Mouse (Mus musculus) midbrain, embryonic 16.5 days (tissue): ENCODE data around the gene Me1. TPM values are rescaled to one million over a fixed set of nuclear protein-coding genes. Genes with fewer than 3 reads are reported as not detected.
"Not testable (repeated sequence)": the region's sequence is repeated elsewhere in the genome, so short reads cannot be mapped to it uniquely, and the experiment has no call there.

Experiments
- ATAC-seq: fragments of 200-750 bp; cut with Nextera tagmentation; 2 replicates; pipeline ENCODE4 v1.8.0; 2017; ENCODE audit warnings: moderate TSS enrichment
- H3K27ac ChIP-seq: fragments of 300-500 bp; sonication (generic); 2 replicates; pipeline ENCODE4 v1.5.1; 2014; ENCODE audit warnings: mild to moderate bottlenecking, low read length, mixed read lengths
- H3K27me3 ChIP-seq: fragments of 300-500 bp; sonication (generic); 2 replicates; pipeline ENCODE4 v1.6.1; 2014; ENCODE audit warnings: low read depth, low read length, mixed read lengths; ENCODE audit not compliant: control insufficient read depth, insufficient read depth
- H3K36me3 ChIP-seq: fragments of 300-500 bp; sonication (generic); 2 replicates; pipeline ENCODE4 v1.6.1; 2014; ENCODE audit warnings: mild to moderate bottlenecking, low read length, moderate library complexity, mixed read lengths; ENCODE audit not compliant: control insufficient read depth, insufficient read depth
- H3K4me1 ChIP-seq: fragments of 300-500 bp; sonication (generic); 2 replicates; pipeline ENCODE4 v1.6.1; 2014; ENCODE audit warnings: mild to moderate bottlenecking, low read length, mixed read lengths; ENCODE audit not compliant: control insufficient read depth, insufficient read depth
- H3K4me2 ChIP-seq: fragments of 300-500 bp; sonication (generic); 2 replicates; pipeline ENCODE4 v1.6.1; 2014; ENCODE audit warnings: mild to moderate bottlenecking, low read length, mixed read lengths
- H3K4me3 ChIP-seq: fragments of 300-500 bp; sonication (generic); 2 replicates; pipeline ENCODE4 v1.5.1; 2014; ENCODE audit warnings: low read depth, mild to moderate bottlenecking, low read length, moderate library complexity, mixed read lengths
- H3K9ac ChIP-seq: fragments of 300-500 bp; sonication (generic); 2 replicates; pipeline ENCODE4 v1.6.1; 2014; ENCODE audit warnings: low read depth, low read length, mixed read lengths
- H3K9me3 ChIP-seq: fragments of 300-500 bp; sonication (generic); replicated peaks from 2 replicates; pipeline ENCODE4 v1.6.1; 2014; ENCODE audit warnings: mild to moderate bottlenecking, low read length, mixed read lengths; ENCODE audit not compliant: control insufficient read depth, poor library complexity, severe bottlenecking
- WGBS: fragments of 180-500 bp; shearing (Covaris S2); extraction: QIAGEN DNeasy Blood & Tissue Kit; methylation state at CpG from one replicate; pipeline ENCODE4 v1.1.7; 2014; 5-methylcytosine and 5-hydroxymethylcytosine counted together
- polyA plus RNA-seq: library from polyadenylated mRNA; unstranded; fragments of >200 nt; fragmentation: Nextera tagmentation; extraction: Ambion mirVana; gene quantifications from 2 replicates; pipeline ENCODE4 v1.2.1, GENCODE M21; 2015

Me1 gene
- polyA plus RNA-seq, 1 experiment from 2014 or later, result 51.5 TPM

DNA sequence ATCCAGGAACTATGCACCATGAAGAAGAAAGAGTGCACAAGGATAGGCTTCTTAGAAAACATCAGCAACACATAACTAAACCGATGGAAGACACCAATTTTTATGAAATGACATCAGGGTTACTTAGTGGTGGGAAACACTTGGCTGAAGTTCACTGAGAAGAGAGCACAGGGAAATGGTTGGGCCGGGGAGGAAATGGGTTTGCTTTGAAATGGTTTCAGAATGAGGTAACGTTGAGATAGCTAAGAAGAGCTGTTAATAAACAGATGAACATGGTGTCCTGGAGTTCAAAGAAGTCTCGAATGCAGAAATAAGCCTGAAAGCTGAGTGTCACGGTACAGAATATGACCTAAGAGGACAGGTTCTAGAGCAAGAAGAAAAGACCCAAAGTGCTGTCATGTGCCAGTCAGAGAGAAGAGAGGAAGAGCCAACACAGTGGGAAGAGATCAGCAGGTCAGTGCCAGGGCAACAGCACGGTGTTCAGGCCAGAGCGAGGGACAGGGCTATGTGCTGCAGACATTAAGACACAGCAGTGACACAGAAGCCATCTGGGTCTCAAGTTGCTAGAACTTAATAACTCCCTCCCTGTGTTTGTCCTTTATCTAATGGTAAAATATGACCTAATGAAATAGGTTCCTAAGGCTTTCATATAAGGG is 77.8 kb downstream of the Me1 start:
- Histone ChIP-seq H3K9ac (no peak overlapping the region), H3K4me2 (no peak overlapping the region)
- WGBS, result 83% methylated on average over 7 of the region's 7 CpGs

GRCm38 (mm10) chr9:86615765-86616164 is 80.0 kb downstream of the Me1 start:
- Histone ChIP-seq H3K9ac (no peak overlapping the region), H3K27ac (no peak overlapping the region), H3K27me3 (no peaks in the 10 kb centered on the region), H3K9me3 (no peaks in the 10 kb centered on the region), H3K36me3 (no peaks in the 10 kb centered on the region), H3K4me1 (no peaks in the 10 kb centered on the region), H3K4me2 (no peak overlapping the region), H3K4me3 (no peak overlapping the region)
- 72% methylated on average over 1 of the region's 1 CpGs for whole genome bisulfite sequencing
- ATAC-seq, result no peak

More for the DNA sequence above, 77.8 kb downstream of the Me1 start:
- Histone ChIP-seq H3K27me3 (no peaks in the 10 kb centered on the region), H3K4me1 (no peaks in the 10 kb centered on the region), H3K36me3 (no peaks in the 10 kb centered on the region), H3K4me3 (no peak overlapping the region), H3K9me3 (no peaks in the 10 kb centered on the region), H3K27ac (no peak overlapping the region)
- ATAC-seq, result no peak

- 93% methylated on average over 4 of the region's 4 CpGs for WGBS
- ATAC-seq, result no peak
Measured at GRCm38 (mm10) chr9:86612091-86612490, 83.7 kb downstream of the Me1 start.

GRCm38 (mm10) chr9:86605776-86606175 is 90.0 kb downstream of the Me1 start:
- WGBS, result 88% methylated on average over 6 of the region's 6 CpGs
- H3K4me3 ChIP-seq, result no peak overlapping the region
- H3K36me3 ChIP-seq, result no peaks in the 10 kb centered on the region
- no peak for ATAC-seq
- no peak overlapping the region for H3K27ac ChIP-seq
- no peak overlapping the region for H3K9ac ChIP-seq
- H3K4me2 ChIP-seq, result no peak overlapping the region
- no peaks in the 10 kb centered on the region for H3K9me3 ChIP-seq
- no peaks in the 10 kb centered on the region for H3K27me3 ChIP-seq
- H3K4me1 ChIP-seq, result no peaks in the 10 kb centered on the region

More at GRCm38 (mm10) chr9:86612091-86612490, 83.7 kb downstream of the Me1 start:
- Histone ChIP-seq H3K9me3 (no peaks in the 10 kb centered on the region), H3K9ac (no peak overlapping the region), H3K27ac (no peak overlapping the region), H3K4me3 (no peak overlapping the region), H3K4me2 (no peak overlapping the region), H3K36me3 (no peaks in the 10 kb centered on the region), H3K4me1 (no peaks in the 10 kb centered on the region), H3K27me3 (no peaks in the 10 kb centered on the region)

DNA sequence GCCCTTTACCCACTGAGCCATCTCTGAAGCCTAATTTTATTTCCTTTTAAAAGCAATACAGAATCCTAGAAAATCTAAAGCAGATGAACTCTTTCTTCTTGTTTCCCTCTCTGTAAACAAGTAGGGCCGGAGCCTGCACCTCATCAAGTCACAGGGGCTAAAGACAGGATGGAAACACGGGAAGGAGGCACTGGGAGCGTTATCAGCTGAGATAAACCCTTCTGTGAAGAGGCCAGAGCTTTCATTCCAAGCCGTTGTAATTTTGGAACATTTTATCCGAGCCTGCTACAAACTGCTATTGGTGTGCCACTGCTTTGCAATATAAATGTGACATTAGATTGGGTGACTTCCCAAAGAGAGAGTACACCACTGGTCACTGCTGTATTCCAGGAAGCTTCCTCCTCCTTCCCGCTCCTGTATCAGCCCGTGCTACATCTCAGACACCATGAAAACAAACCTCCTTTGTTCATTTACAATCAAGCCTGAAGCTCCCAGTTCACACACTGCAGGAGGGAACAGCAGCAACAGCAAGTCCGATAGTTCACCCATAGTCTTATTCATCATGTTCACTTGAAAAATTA is 95.9 kb downstream of the Me1 start:
- H3K9ac ChIP-seq, result no peak overlapping the region
- no peak overlapping the region for H3K27ac ChIP-seq
- H3K4me1 ChIP-seq, result no peaks in the 10 kb centered on the region
- H3K36me3 ChIP-seq, result no peaks in the 10 kb centered on the region
- H3K27me3 ChIP-seq, result no peaks in the 10 kb centered on the region
- no peaks in the 10 kb centered on the region for H3K9me3 ChIP-seq
- WGBS, result 62% methylated on average over 8 of the region's 8 CpGs
- no peak overlapping the region for H3K4me3 ChIP-seq
- no peak for ATAC-seq
- no peak overlapping the region for H3K4me2 ChIP-seq

GRCm38 (mm10) chr9:86596983-86597382 is 98.8 kb downstream of the Me1 start:
- H3K27ac ChIP-seq, H3K27me3 ChIP-seq, H3K4me3 ChIP-seq, H3K4me2 ChIP-seq, H3K9me3 ChIP-seq, H3K36me3 ChIP-seq, H3K4me1 ChIP-seq, ATAC-seq, H3K9ac ChIP-seq: not testable (repeated sequence)

DNA sequence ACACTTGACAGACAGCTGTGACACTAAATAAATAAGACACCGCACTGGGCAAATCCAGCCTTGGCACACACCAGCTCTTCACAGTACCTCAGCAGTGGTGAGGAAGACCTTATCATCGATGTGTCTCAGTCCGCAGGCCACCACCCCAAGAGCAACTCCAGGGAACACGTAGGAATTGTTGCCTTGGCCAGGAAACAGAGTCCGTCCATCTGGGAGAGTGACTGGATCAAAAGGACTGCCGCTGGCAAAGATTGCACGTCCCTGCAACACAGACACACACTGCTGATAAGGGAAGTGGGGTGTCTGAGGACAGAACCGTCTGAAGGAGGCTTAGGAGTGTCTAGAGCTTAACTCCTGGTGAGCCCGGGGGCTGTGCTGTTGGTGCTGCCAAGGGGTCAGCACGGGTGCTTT is 101.4 kb downstream of the Me1 start:
- ATAC-seq, result 0 out of 2 replicates have a peak, but pooled peaks have one; percentile 36
- H3K27me3 ChIP-seq, result not testable (repeated sequence)

DNA sequence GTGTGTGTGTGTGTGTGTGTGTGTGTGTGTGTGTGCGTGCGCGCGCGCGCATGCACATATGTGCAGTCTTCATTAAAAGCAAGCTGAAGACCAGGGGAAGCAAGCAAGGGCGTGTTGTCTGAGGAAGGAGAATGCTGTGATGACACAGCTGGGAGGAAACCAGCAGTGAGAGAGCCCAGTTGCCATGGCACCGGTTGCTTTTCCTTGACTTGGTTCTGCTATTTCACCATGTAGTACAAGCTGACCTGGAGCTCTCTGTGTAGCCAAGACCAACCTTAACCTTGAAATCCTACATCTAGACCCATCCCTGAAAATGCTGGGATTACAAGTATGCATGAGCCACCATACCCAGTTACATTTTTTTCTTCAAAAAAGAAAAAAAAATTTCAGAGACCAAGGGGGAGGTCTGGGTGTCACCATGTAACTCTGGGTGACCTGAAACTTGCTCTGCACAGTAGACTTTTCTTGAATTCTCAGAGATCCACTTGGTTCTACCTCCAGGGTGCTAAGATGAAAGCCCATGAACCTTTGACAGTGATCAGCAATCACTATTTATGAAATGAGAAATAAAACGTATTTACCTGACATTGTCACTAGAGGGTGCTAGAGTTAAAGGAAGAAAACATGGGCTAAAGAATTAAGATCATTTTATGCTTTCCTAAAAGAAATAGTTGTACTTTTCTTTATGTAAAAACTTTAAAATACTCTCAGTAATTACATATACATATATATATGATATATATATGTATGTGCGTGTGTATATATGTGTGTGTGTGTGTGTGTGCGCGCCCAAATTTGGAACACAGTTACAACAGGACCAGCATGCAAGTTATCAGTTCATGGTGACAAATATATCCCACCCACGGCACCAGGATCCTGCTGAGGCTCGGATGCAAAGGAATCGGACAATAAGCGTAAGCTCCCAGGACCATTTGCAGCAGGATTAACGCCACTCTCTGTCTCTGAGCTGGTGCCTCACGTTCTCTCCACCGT is 102.8 kb downstream of the Me1 start:
- no peaks in the 10 kb centered on the region for H3K36me3 ChIP-seq
- H3K9ac ChIP-seq, result no peak overlapping the region
- 66% methylated on average over 19 of the region's 19 CpGs for WGBS
- peaks cover 4% of the 10 kb centered on the region for H3K4me1 ChIP-seq
- no peaks in the 10 kb centered on the region for H3K9me3 ChIP-seq
- no peak overlapping the region for H3K27ac ChIP-seq
- H3K27me3 ChIP-seq, result no peaks in the 10 kb centered on the region
- no peak overlapping the region for H3K4me2 ChIP-seq
- ATAC-seq, result peak; percentile 59
- no peak overlapping the region for H3K4me3 ChIP-seq

More for the DNA sequence above, 101.4 kb downstream of the Me1 start:
- 69% methylated on average over 9 of the region's 10 CpGs for WGBS
- H3K4me1 ChIP-seq, H3K9ac ChIP-seq, H3K36me3 ChIP-seq, H3K4me2 ChIP-seq, H3K4me3 ChIP-seq, H3K27ac ChIP-seq, H3K9me3 ChIP-seq: not testable (repeated sequence)
